Mouse (Mus musculus): ENCODE data around the gene Mrc1.
"Not testable (repeated sequence)": the region's sequence is repeated elsewhere in the genome, so short reads cannot be mapped to it uniquely, and the experiment has no call there.

The Mrc1 gene

DNA sequence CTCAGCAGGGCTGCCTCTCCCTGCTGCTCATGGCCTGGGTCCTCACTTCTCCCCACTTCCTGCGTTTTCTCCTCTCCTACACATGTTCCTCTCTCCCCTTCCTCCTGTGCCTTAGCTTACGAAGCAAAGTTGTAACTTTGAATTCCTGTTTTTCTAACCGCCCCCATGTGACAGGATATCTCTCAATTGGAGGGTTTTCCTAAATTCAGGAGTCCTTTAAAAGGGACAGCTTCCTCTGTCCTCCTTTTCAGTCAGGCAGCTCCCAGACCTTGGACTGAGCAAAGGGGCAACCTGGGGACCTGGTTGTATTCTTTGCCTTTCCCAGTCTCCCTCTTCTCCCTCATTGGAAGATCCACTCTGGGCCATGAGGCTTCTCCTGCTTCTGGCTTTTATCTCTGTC, at the start of gene Mrc1:
Mrc1 (plus strand) TSS at position 244 of the 400 bp plus-strand sequence.
- no peak for DNase-seq (ENCODE audit: low spot score)

DNA sequence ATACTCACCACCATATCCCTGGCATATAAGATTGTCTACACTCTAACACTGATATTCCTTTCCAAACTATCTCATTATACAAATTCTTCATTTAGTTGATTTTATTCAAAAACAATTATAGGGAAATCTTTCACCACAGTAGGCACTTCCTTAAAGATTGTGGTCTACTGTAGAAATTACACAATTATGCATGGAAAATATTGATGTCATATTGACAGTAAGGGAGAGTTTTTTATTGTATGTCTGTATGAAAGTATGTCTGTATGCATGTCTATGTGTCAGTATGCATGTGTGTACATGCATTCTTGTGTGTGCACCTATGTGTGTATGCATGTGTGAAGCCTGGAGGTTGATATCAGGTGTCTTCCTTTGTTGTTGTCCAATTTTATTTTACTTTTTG, 44.8 kb upstream of the Mrc1 start:
- DNase-seq (ENCODE audit: low spot score): no peak

DNA sequence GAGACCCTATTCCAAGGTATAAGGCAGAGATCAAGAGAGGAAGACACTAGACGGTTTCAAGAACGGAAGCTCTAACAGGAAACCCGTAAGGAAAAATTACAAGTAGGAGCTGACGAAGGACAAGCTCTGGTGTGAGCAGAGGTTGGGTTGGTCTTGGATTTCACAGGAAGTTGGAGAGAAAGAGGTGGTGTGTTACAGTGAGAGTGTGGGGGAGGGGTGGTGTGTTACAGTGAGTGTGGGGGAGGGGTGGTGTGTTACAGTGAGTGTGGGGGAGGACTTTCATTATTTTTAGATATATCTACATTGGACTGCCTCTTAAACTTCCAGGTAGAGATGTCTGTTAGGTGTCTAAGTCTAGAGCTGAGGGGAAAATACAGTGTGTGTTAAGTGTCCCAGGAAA, 38.5 kb upstream of the Mrc1 start:
- no peak for DNase-seq (ENCODE audit: low spot score)

DNA sequence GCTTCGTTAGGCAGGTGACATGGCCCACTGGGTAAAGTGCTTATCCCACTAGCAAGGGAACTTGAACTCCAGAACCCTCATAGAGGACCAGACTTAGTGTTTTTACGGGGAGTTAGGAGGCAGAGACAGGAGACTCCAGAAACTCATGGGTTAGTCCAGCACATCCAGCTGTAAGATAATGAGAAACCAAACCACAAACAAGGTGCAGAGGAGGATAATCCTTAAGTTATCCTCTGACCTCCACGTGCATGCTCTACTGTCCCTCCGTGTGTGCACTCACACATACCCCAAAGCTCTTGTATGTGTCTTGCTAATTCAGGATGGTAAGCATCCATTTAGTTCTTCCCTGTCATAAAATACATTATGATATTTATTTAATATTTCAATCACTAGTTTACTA, 37.6 kb upstream of the Mrc1 start:
- DNase-seq (ENCODE audit: low spot score): no peak

DNA sequence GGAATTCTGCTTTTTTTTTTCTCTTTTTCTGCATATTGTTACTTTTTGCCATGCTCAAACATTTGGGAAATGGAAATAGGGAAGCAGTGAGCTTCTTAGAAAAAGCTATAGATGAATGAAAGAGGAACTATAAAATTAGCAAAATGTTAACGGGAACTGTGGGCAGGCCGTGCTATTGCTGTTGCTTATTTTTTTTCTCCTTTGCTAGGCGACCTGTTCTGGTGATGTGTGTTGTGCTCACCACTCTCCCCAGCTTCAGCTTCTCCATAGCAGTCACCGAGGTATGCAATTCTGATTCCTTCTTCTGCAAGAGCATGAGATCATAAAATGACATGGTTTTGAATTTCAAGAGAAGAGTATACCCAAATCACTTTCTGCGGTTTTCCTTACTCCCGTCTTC, 37.1 kb upstream of the Mrc1 start:
- DNase-seq (ENCODE audit: low spot score): no peak

DNA sequence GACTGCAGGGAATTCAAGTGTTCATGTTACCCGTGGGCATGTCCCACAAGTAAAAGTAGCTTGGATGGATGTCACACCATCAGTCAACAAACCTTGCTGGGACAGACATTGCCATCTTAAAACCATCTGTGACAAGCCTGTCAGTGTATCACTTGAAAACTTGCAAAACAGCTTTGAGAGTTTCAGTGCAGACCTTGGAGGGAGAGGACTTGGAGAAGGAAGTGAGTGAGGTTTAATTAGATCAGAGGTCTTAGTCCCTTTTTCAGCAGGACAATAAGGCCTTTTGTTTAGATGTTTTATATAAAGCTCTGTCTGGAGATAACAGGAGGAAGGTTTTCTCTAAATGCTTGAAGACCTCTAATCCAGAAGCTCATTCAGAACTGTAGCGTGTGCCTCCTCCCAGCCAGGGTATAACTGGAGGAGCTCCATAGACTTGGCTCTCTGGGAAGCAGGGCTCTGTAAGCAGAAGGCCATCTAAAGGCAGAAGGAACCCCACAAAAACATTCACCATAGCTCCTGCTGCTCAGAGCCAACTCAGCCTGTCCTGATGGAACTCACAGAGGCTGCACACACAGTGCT, 30.8 kb upstream of the Mrc1 start:
- not testable (repeated sequence) for DNase-seq (ENCODE audit: low spot score)

DNA sequence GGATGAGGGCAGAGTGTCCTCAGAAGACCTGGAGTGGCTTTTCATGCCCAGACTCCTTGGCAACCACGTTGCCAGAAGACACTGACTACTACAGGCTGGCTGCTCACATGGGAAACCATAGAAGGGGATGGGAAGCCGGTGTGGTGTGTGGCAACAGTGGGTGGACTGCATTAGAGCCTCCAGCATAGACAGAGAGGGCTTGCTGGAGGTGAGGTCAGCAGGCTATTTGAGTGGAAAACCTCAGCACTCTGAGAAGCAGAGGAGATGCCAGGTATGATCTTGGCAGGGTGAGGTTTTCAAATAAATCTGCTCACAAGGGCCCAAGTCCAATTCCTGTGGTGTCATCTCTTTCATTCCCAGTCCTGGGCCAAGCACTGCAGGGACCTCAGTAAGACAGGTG, 29.6 kb upstream of the Mrc1 start:
- DNase-seq (ENCODE audit: low spot score): no peak

DNA sequence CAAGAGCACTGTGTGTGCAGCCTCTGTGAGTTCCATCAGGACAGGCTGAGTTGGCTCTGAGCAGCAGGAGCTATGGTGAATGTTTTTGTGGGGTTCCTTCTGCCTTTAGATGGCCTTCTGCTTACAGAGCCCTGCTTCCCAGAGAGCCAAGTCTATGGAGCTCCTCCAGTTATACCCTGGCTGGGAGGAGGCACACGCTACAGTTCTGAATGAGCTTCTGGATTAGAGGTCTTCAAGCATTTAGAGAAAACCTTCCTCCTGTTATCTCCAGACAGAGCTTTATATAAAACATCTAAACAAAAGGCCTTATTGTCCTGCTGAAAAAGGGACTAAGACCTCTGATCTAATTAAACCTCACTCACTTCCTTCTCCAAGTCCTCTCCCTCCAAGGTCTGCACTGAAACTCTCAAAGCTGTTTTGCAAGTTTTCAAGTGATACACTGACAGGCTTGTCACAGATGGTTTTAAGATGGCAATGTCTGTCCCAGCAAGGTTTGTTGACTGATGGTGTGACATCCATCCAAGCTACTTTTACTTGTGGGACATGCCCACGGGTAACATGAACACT, 28.2 kb upstream of the Mrc1 start:
- not testable (repeated sequence) for DNase-seq (ENCODE audit: low spot score)

DNA sequence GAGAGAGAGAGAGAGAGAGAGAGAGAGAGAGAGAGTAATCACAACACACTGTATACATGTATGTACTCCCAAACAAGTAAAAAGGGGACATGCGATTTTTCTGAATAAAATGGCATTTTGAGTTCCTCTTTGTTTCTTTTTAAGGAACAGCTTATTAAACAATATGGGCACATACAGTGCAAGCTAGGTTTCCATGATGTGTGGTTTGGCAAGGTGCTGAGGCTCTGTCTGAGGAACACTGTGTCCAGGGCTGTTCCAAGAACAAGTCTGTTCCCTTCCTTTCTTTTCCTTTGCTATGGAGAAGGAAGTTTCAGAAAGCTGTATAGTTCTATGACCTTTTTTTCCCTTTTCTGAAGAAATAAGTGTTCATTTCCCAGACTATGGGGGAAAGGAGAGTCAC, 24.9 kb upstream of the Mrc1 start:
- no peak for DNase-seq (ENCODE audit: low spot score)

DNA sequence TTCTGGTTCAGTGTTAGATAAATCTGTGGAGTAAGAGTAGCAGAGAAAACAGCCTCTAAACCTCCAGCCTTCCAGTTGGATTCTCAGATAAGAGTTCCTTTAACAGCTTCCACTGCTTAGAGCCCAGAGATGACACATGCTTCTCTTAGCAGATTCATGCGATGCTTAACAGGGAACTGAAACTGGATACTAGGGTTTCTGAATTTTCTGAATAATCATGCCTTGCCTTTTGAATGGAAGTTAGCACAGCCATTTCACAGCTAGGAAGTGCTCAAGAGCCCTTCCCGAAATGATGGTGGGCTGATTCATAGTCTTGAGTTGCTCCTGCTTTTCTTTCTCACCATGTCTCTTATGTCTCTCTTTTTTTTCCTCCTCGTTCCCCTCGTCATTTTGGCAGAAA, 22.4 kb upstream of the Mrc1 start:
- no peak for DNase-seq (ENCODE audit: low spot score)

DNA sequence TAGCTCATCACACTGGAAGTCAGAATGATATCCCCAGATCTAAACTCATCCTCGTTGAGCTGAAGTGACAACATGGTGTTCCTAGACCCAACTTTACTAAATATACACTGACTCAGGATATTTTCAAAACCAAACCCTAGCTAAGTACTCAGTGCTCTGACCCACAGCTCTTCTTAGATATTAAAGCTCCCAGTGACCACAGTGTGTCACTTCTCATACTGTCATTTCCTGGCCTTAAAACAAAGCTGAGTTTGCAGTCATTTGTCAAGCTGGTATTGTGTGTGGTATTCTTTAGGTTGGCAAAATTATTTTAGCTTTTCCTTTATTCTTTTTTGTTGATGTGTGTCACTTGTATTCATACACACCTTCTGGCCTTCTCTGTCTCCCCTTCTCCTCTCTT, 18.5 kb upstream of the Mrc1 start:
- DNase-seq (ENCODE audit: low spot score): no peak

DNA sequence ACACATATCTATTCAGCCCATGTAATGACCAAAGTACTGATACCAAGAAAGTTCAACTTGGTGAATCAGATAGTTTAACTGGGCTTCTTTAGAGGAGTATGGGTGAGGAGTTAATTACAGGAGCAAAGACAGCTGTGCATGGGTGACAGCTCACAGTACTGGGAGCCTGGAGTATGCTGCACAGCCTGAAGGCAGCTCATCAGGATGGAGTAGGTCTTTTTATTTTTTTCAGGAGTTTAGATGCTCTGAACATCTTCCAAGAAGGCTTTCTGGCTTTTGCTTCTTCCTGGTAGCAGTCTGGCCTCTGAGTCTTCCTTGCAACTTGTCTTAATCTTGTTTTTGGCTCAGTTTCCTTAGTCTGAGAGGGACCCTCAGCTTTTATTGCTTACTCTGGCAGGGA, 17.6 kb upstream of the Mrc1 start:
- no peak for DNase-seq (ENCODE audit: low spot score)

DNA sequence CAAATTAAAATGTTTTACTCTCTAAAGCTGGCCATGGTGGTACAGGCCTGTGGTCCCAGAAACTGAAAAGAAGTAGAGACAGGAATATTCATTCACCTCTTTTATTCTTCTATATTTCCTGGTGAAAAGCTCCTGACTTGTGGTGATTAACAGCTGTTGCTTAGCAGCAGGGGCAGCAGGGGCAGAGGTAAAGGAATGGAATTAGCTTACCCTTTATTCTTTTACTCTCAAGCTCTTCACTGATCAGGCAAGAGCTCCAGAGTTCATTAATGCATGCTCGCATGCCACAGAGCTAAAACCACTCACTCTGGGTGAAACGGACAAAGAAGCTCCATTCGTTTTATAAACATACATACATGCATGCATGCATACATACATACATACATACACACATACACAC, 14.4 kb upstream of the Mrc1 start:
- DNase-seq (ENCODE audit: low spot score): no peak

DNA sequence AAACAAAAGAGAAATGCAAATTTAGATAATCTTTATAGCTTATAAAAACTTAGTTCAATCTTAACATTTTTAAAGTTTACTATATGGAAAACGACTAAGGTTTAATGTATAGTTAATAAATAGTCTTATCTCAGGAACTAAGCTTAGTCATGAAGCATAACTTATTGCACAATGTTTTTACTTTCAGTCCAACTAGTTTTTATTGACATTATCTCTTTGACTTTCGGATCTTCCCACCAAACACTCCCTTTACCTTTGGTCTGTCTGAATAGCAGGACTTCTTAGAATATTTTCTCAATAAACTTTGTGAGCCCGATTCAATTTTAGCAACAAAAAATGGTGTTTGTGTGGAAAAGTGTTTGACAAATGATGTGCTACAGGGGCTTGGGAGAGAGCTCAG, 12.5 kb upstream of the Mrc1 start:
- no peak for DNase-seq (ENCODE audit: low spot score)

DNA sequence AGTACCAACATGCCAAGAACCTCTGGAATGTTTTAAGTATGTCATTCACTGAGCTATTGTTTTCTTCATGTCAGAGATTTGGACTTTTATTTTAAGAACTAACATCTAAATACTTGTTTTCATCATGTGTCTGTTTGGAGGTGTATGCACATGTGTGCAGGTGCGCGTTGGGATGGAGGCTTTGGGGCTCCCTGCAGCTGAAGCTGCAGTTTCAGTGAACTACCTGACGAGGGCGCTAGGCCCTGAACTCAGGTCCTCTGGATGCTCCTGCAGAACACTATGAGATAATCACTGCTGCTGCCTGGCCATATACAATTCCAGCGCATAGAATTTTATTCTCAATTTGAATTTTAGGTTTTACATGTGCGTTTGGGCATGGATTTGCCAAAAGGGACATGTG, 11.1 kb upstream of the Mrc1 start:
- no peak for DNase-seq (ENCODE audit: low spot score)

DNA sequence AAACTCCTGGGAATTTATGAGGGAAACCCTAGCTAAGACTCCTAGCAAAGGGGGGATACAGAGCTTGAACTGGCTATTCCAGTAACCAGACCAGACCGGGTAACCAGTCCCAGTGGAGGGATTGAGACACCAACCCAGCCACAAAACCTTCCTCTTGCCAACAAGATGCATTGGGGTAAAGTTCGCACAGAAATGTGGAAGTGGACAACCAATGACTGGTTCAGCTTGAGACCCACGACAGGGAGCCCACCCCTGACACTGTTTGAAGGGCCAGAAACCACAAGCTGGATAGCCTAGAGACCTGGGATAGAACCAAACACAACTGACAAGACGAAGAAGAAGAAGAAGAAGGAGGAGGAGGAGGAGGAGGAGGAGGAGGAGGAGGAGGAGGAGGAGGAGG, 4.8 kb upstream of the Mrc1 start:
- no peak for DNase-seq (ENCODE audit: low spot score)

DNA sequence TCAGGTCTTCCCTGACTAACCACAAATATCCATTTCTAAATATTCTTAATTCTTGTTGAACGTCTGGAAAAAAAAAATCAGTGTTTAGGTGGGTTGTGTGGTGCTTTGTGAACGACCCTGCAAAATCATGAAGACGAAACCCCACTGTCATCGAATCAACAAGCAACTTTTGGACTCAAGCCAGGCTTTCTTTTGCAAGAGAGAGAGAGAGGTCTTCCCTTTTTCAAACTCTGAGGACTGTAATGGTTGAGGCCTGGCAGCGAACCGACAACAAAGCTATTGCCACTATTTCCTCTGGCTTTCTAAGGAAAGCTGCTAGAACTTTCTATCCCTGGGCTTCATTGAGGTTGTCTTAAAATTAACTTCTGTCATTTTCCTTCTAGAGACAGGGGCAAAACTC, 697 bp upstream of the Mrc1 start:
- DNase-seq (ENCODE audit: low spot score): no peak

DNA sequence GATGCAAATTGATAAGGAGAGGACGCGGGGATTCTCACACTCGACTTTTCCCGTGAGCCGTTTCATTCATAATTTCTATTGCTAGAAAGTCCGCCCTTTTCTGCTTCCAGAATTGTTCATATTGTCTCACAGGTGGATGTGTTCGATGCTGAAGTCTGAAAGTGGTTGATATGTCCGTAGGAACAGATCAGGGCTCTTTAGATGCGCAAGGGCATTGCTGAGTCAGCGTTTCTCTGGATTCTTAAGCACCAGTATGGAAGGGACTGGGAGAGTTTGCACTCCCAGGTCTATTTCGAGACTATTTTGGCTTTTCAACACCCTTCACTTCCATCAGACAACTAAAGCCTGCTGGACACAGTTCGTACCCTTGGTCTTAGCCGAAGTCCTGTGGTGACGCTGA, 787 bp downstream of the Mrc1 start:
- no peak for DNase-seq (ENCODE audit: low spot score)

DNA sequence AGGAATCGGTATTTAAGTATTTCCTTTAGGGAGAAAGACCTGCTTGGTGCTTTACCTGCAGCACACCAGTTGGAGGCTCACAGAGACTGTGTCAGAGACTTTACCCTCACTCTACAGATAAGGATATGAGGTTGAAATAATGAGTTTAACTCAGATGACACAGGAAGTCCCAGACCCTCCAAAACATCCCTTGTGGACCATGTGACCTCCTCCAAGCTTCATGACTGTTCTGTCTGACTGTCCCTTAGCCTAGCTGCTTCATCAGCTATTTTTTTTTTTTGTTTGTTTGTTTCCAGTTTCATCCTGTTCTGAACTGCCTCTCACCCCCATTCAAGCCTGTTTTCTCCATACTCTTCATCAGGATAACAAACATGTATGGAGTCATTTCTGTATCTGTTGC, 3.7 kb downstream of the Mrc1 start:
- DNase-seq (ENCODE audit: low spot score): no peak

DNA sequence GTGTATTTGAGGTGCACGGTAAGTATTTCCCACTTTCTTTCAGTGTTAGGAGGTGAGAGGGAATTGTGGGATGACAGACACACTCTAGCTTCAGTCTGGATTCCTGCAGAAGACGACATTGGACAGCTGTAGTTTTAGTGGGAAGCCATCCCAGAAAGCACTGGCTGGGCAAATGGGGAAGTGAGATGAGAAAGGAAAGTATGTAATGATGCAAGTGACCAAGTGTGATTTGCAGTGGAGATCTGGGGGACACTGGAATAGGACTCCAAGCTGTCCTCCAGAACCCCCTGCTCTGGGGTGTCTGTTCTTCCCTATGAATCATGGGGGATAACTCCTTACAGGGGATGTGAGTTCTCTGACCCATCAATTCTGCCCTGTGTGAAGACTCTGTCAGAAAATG, 4.8 kb downstream of the Mrc1 start:
- no peak for DNase-seq (ENCODE audit: low spot score)

DNA sequence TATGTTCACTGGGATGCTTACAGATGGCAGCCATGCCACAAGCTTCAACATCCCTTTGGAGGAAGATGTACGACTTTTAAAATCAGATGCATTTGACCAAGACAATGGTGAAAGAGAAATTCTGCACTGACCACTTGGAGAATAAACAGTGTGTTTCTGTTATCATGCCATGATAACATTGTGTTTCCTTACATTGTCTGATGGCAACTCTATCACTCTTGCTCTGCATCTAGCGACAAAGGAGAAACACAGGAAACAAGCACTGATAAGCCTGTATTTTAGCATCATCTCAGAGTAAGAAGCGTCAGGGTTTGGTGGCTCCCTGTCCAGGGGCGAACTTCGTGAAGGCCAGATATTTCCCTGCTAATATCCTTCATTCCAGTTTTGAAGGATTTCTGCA, 6.1 kb downstream of the Mrc1 start:
- no peak for DNase-seq (ENCODE audit: low spot score)

DNA sequence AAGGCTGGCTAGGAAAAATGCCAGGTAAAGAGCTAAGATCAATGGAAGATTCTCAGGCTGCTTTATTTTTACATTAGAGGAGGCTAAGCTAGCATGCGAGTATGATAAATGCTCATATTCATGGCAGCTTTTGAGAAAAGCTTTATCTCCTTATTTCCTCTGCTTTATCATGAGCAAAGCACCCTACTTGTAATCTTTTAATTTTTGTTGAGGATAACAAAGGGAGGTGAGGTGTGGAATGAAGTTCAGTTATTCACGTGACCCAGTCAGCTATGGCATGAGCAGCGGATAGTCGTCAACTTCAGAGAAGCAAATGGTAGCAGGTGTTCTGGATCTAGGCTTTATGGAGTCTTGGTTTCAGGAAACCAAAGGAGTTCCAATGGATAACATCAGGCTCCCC, 7.7 kb downstream of the Mrc1 start:
- DNase-seq (ENCODE audit: low spot score): no peak

DNA sequence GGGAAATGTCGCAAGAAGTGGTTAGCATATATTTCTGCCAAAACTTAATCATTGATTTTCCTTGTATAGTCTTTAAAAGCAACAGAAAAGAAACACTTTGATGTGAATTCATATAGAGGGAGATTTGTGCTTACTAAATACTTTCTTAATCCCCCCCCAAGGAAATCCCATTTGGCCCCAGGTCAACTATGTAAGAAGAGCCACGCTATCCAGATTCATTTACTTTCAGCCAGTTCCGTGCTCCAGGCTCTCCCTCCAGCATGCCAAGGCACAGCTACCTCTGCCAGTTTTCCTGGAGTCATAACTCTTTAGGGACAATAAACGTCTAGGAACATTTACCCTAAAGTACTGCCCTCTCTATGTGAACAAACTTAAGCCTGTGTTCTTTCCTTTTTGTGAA, 8.5 kb downstream of the Mrc1 start:
- no peak for DNase-seq (ENCODE audit: low spot score)

DNA sequence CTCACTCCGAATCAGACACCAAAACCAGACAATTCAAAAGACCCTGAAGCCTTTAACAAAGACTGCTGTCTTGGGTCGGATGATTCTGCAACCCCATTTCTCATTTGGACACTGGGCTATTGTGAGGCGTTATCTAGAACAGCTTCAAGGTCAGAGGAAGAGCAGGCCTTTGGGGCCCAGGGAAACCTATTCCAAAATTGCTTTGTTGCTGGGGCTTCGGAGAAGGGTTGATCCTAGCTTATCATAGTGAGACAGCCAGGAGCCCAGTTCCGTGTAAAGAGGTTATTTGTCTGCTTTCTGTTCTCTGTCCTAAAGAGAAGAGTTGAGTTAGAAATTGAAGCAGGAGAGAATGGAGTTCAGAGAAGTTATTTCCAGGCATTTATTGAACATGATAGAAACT, 10.0 kb downstream of the Mrc1 start:
- DNase-seq (ENCODE audit: low spot score): no peak

DNA sequence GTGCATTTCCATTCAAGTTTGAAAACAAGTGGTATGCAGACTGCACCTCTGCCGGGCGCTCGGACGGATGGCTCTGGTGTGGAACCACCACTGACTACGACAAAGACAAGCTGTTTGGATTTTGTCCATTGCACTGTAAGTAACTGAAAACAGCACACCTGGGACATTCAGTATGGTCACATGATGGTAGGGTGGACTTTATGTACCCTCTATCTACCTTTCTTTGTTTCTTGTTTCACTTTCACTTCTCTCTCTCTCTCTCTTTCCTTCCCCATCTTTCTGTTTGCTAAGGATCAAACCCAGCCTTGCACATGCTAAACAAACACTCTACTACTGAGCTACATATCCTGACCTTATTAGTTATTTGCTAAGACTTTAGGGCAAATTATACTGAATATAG, 15.0 kb downstream of the Mrc1 start:
- no peak for DNase-seq (ENCODE audit: low spot score)
